Mouse (Mus musculus) liver, adult 2 months (tissue): ENCODE results near the gene Gm21983.

ENCODE experiments used
- CTCF ChIP-seq: fragments of 200-500 bp; IDR thresholded peaks from 2 replicates; pipeline ENCODE4 v1.5.1; 2011; ENCODE audit warnings: low read depth, low read length, control low read depth
- POLR2A ChIP-seq: fragments of 200-500 bp; IDR thresholded peaks from 2 replicates; pipeline ENCODE4 v1.6.1; 2011; ENCODE audit warnings: low read length, control low read depth; ENCODE audit not compliant: insufficient read depth; ENCODE audit errors: extremely low read depth

- TF ChIP-seq CTCF: no peak
- no peak for TF ChIP-seq POLR2A
These were observed 47.7 kb downstream of the Gm21983 start for GRCm38 (mm10) chr7:27133156-27133555.
